Mouse (Mus musculus) lung, postnatal 0 days (tissue): ENCODE results near the gene Klra10. TPM values are rescaled to one million over a fixed set of nuclear protein-coding genes. Genes with fewer than 3 reads are reported as not detected.
"Not testable (repeated sequence)": the region's sequence is repeated elsewhere in the genome, so short reads cannot be mapped to it uniquely, and the experiment has no call there.

ENCODE experiments used
- ATAC-seq: fragments of 200-750 bp; cut with Nextera tagmentation; 2 replicates; pipeline ENCODE4 v1.8.0; 2017; ENCODE audit warnings: moderate library complexity
- DNase-seq: peaks from one replicate; pipeline ENCODE4 v3.0.0-alpha.2; 2016; ENCODE audit warnings: low spot score
- H3K27ac ChIP-seq: fragments of 300-500 bp; sonication (generic); 2 replicates; pipeline ENCODE4 v1.5.1; 2014; ENCODE audit warnings: antibody characterized with exemption, mild to moderate bottlenecking, low read length, mixed read lengths
- H3K27me3 ChIP-seq: fragments of 300-500 bp; sonication (generic); replicated peaks from 2 replicates; pipeline ENCODE4 v1.6.1; 2014; ENCODE audit warnings: low read length, mixed read lengths; ENCODE audit not compliant: insufficient read depth
- H3K36me3 ChIP-seq: fragments of 300-500 bp; sonication (generic); 2 replicates; pipeline ENCODE4 v1.6.1; 2014; ENCODE audit warnings: low read length, mixed read lengths; ENCODE audit not compliant: insufficient read depth
- H3K4me1 ChIP-seq: fragments of 300-500 bp; sonication (generic); 2 replicates; pipeline ENCODE4 v1.6.1; 2014; ENCODE audit warnings: antibody characterized with exemption, low read depth, low read length, mixed read lengths; ENCODE audit not compliant: insufficient read depth
- H3K4me2 ChIP-seq: fragments of 300-500 bp; sonication (generic); replicated peaks from 2 replicates; pipeline ENCODE4 v1.6.1; 2014; ENCODE audit warnings: low read depth, mild to moderate bottlenecking, low read length, moderate library complexity, mixed read lengths
- H3K4me3 ChIP-seq: fragments of 300-500 bp; sonication (generic); 2 replicates; pipeline ENCODE4 v1.5.1; 2014; ENCODE audit warnings: low read depth, low read length
- H3K9ac ChIP-seq: fragments of 300-500 bp; sonication (generic); replicated peaks from 2 replicates; pipeline ENCODE4 v1.6.1; 2014; ENCODE audit warnings: low read depth, mild to moderate bottlenecking
- H3K9me3 ChIP-seq: fragments of 300-500 bp; sonication (generic); 2 replicates; pipeline ENCODE4 v1.6.1; 2016; ENCODE audit warnings: low read length, mixed read lengths
- CTCF ChIP-seq: IDR thresholded peaks from 2 replicates; pipeline ENCODE4 v1.5.1; 2016; ENCODE audit warnings: antibody characterized with exemption, mild to moderate bottlenecking
- EP300 ChIP-seq: IDR thresholded peaks from 2 replicates; pipeline ENCODE4 v1.6.1; 2016; ENCODE audit warnings: antibody characterized with exemption, mild to moderate bottlenecking, control low read depth
- WGBS: fragments of 180-500 bp; shearing (Covaris S2); extraction: QIAGEN DNeasy Blood & Tissue Kit; methylation state at CpG from one replicate; pipeline ENCODE4 v1.1.7; 2014; 5-methylcytosine and 5-hydroxymethylcytosine counted together
- polyA plus RNA-seq: library from polyadenylated mRNA; unstranded; fragments of >200 nt; fragmentation: Nextera tagmentation; extraction: Ambion mirVana; gene quantifications from 2 replicates; pipeline ENCODE4 v1.2.1, GENCODE M21; 2015

Klra10 gene
- not detected in 2 replicates for polyA plus RNA-seq

- 68% methylated on average over 1 of the region's 1 CpGs for WGBS
- ATAC-seq, H3K36me3 ChIP-seq: not testable (repeated sequence)
Measured at GRCm38 (mm10) chr6:130281828-130282227, at the start of gene Klra10. Klra10 (minus strand) TSS chr6:130281928.

DNA sequence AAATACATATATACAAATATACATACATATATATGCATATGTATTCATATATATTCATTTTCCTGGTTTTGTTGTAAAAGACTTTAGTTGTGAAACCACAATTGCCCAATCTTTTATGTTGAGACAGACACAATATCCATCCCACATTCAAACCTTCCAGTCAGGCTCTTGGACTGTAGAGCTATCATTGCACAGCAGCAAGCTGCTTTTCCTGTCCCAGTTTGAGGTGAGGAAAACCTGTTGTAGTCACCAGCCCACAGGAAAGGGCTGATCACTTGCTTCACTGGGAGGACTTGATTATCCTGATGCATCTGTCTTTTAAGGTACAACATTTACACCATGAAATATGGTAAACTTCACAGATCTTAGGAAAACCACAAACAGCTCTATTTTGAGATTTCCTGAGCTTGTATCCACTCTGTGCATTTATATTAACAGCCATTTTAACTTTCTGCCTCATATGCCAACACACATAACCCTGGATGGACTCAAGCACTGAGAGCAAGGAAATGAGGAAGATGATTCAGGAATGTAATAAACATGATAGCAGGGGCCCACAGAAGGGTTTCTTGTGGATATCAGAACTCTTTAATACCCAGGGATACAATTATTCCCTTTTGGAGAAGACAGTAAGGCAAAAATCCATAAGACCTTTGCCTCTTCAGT, 6.4 kb upstream of the Klra10 start:
- no peak for ATAC-seq
- no peak overlapping the region for H3K27ac ChIP-seq
- H3K4me2 ChIP-seq, result no peak overlapping the region
- TF ChIP-seq EP300 (no peak), CTCF (no peak)
- H3K9ac ChIP-seq, result no peak overlapping the region
- no peak overlapping the region for H3K4me3 ChIP-seq
- H3K9me3 ChIP-seq, result no peaks in the 10 kb centered on the region
- no peaks in the 10 kb centered on the region for H3K27me3 ChIP-seq
- H3K4me1 ChIP-seq, result no peaks in the 10 kb centered on the region
- H3K36me3 ChIP-seq, result no peaks in the 10 kb centered on the region
- DNase-seq, result no peak

More at GRCm38 (mm10) chr6:130281828-130282227, at the start of gene Klra10:
- H3K9ac ChIP-seq, H3K4me2 ChIP-seq, DNase-seq, H3K27ac ChIP-seq, H3K9me3 ChIP-seq, H3K4me3 ChIP-seq, H3K4me1 ChIP-seq, H3K27me3 ChIP-seq: not testable (repeated sequence)

- TF ChIP-seq CTCF (no peak), EP300 (no peak)
- Histone ChIP-seq H3K4me1 (no peaks in the 10 kb centered on the region), H3K9ac (no peak overlapping the region), H3K36me3 (no peaks in the 10 kb centered on the region), H3K27ac (no peak overlapping the region), H3K9me3 (no peaks in the 10 kb centered on the region; the same call in 1 of the 2 replicates), H3K4me3 (no peak overlapping the region), H3K27me3 (no peaks in the 10 kb centered on the region), H3K4me2 (no peak overlapping the region)
- 83% methylated on average over 2 of the region's 2 CpGs for WGBS
- no peak for ATAC-seq
- no peak for DNase-seq
Measured at GRCm38 (mm10) chr6:130255326-130255725, 26.4 kb downstream of the Klra10 start.

DNA sequence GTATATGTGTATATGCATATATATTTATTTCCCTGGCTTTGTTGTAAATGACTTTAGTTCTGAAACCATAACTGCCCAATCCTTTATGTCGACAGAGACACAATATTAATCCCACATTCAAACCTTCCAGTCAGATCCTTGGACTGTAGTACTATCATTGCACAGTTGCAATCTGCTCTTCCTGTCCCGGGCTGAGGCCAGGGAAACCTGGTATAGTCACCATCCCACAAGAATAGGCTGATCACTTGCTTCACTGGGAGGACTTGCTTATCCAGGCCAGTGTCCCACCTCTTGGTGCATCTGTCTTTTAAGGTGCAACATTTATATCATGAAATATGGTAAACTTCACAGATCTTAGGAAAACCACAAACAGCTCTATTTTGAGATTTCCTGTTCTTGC, 44.2 kb downstream of the Klra10 start:
- H3K4me1 ChIP-seq, result no peaks in the 10 kb centered on the region
- WGBS, result 62% methylated on average over 2 of the region's 2 CpGs
- H3K27me3 ChIP-seq, result no peaks in the 10 kb centered on the region
- no peak for ATAC-seq
- H3K4me2 ChIP-seq, result no peak overlapping the region
- no peak for DNase-seq
- no peaks in the 10 kb centered on the region for H3K36me3 ChIP-seq
- H3K9ac ChIP-seq, result no peak overlapping the region
- no peak overlapping the region for H3K4me3 ChIP-seq
- TF ChIP-seq CTCF, result no peak
- no peak for TF ChIP-seq EP300
- no peaks in the 10 kb centered on the region for H3K9me3 ChIP-seq
- no peak overlapping the region for H3K27ac ChIP-seq

- H3K9me3 ChIP-seq, result no peaks in the 10 kb centered on the region
- H3K4me1 ChIP-seq, result no peaks in the 10 kb centered on the region
- ATAC-seq (no peak), DNase-seq (no peak)
- no peak overlapping the region for H3K27ac ChIP-seq
- no peaks in the 10 kb centered on the region for H3K27me3 ChIP-seq
- no peak overlapping the region for H3K4me3 ChIP-seq
- TF ChIP-seq CTCF (no peak), EP300 (no peak)
- 29% methylated on average over 1 of the region's 1 CpGs for WGBS
- H3K4me2 ChIP-seq, result no peak overlapping the region
- no peaks in the 10 kb centered on the region for H3K36me3 ChIP-seq
- H3K9ac ChIP-seq, result no peak overlapping the region
Measured at GRCm38 (mm10) chr6:130236635-130237034, 45.1 kb downstream of the Klra10 start.

DNA sequence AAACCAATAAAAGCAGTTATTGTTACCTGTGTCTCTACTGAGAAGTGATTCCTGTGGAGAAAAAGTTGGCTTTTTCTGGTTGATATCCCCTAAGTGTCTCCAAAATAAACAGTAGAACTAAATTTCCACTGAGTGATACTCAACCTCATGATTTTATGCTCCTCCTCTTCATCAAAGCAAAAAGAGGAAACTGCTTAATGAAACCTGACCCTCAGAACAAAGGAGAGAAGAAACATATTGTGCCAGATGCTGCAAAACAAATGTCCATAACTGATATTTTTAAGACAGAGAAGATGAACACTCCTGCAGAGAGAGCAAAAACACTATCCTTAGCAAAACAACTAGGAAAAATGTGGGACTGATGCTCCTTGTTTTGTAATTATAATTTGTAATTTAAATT, 48.5 kb downstream of the Klra10 start, which contains the start of gene Klra7:
Klra7 (minus strand) TSS at position 101 of the 400 bp plus-strand sequence.
- Histone ChIP-seq H3K9ac (no peak within 1 kb of the TSS), H3K4me2 (no peak within 1 kb of the TSS)
- no peak for ATAC-seq

More for the DNA sequence above, 48.5 kb downstream of the Klra10 start, which contains the start of gene Klra7:
- no peak within 1 kb of the TSS for H3K27ac ChIP-seq
- H3K27me3 ChIP-seq, result no peaks in the 10 kb centered on the region
- DNase-seq, result no peak
- no peaks in the 10 kb centered on the region for H3K4me1 ChIP-seq
- no peaks in the 10 kb centered on the region for H3K36me3 ChIP-seq
- no peak within 1 kb of the TSS for H3K4me3 ChIP-seq
- H3K9me3 ChIP-seq, result no peaks in the 10 kb centered on the region
- TF ChIP-seq CTCF (no peak), EP300 (no peak)

Other genes starting within 250 kb of the Klra10 start
- not detected in 2 replicates for gene Klra4, start 214.7 kb downstream of the Klra10 start, polyA plus RNA-seq
- gene Klra8, start 152.0 kb downstream of the Klra10 start, polyA plus RNA-seq, result not detected in 2 replicates
- gene Klra9, start 88.8 kb downstream of the Klra10 start, polyA plus RNA-seq, result not detected in 2 replicates
- not detected in 2 replicates for gene Klra7, start 48.6 kb downstream of the Klra10 start, polyA plus RNA-seq
- not detected in 2 replicates for gene Klra3, start 55.6 kb upstream of the Klra10 start, polyA plus RNA-seq
- not detected in 2 replicates for gene Klra1, start 104.9 kb upstream of the Klra10 start, polyA plus RNA-seq